Mouse (Mus musculus) lung, adult 2 months (tissue): ENCODE results near the gene Dcst2.

Experiments used
- CTCF ChIP-seq: fragments of 200-500 bp; IDR thresholded peaks from 2 replicates; pipeline ENCODE4 v1.5.1; 2011; ENCODE audit warnings: mild to moderate bottlenecking, low read length, control low read depth; ENCODE audit not compliant: insufficient read depth
- POLR2A ChIP-seq: fragments of 200-500 bp; IDR thresholded peaks from 2 replicates; pipeline ENCODE4 v1.6.1; 2011; ENCODE audit warnings: low read depth, mild to moderate bottlenecking, control low read depth, low read length, borderline replicate concordance; ENCODE audit errors: extremely low read depth

- peak; percentile 81 for TF ChIP-seq CTCF
- TF ChIP-seq POLR2A: no peak
These were observed 6.8 kb upstream of the Dcst2 start for GRCm38 (mm10) chr3:89354816-89355511.
